Mouse (Mus musculus) left cerebral cortex, adult 8-10 months (tissue): ENCODE measurements around the gene Gm12569. TPM values are rescaled to one million over a fixed set of nuclear protein-coding genes. Genes with fewer than 3 reads are reported as not detected.

Source experiments
- DNase-seq, 2 experiments: peaks; one replicate each; pipeline ENCODE4 v3.0.0; 2022; ENCODE audit warnings: low spot score in 2 of 2
- total RNA-seq, 4 experiments: library from RNA; stranded (reverse); gene quantifications; 2 replicates each; pipeline ENCODE4 v1.2.4; 2022

Gene Gm12569
- total RNA-seq, result not detected

DNA sequence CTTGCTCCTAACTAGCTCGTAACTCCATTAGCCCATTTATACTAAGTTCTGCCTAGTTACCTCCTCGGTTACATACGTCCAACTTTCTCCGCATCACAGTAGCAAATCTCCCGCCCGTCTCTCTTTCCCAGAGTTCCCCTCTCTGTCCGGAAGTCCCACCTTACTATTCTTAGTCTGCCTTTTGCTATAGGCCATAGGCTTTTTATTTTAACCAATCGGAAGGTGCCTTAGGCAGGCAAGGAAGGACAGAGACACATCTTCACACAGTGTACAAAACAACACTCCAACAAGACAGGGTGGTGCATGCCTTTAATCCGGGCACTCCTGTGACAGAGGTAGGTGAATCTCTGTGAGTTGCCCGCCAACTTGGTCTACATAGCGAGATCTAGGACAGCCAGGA lies at the start of gene Gm12569:
TSS of gene Gm12569 (plus strand) at position 166 of the 400 bp plus-strand sequence.
- DNase-seq, result no peak

- no peak for DNase-seq
Measured at GRCm38 (mm10) chr11:51202726-51203125, 17.5 kb upstream of the Gm12569 start.

GRCm38 (mm10) chr11:51207758-51208157 lies 12.5 kb upstream of the Gm12569 start:
- no peak for DNase-seq

DNA sequence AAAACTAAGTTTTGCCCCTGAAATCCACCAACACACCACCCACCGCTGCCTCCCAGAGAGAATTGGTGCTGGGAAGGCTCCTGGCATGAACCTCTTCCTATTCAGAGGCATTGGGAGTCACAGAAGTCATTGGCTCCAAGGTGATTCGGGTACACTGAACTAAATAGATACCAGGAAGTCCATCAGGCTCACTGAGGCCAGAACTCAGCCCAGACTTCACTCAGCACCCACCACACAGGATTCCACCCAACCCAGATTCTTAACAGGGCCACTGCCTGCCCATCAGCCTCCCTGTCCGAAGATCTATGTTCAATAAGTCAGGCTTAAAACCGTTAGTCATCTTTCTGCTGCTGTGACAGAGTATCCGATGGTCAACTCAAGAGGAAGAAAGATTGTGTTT lies 8.8 kb upstream of the Gm12569 start:
- no peak for DNase-seq

DNA sequence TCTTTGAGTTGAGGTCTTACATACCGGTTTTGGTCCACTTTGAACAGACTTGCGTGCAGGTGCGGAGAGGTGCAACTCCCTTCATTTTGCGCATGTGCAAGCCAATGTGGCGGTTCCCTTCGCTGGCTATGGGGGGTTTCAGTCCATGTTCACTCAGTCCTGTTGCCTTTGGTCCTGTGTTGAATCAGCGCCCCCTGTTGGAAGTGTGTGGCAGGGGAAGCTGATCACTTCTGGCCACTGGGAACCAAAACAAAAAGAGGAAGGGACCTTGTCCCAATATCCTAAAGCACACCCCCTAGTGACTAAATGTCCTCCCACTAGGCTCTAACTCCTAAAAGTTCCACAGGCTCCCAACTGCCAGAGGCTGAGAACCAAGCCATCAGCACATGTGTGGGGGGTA lies 6.3 kb upstream of the Gm12569 start:
- no peak for DNase-seq

DNA sequence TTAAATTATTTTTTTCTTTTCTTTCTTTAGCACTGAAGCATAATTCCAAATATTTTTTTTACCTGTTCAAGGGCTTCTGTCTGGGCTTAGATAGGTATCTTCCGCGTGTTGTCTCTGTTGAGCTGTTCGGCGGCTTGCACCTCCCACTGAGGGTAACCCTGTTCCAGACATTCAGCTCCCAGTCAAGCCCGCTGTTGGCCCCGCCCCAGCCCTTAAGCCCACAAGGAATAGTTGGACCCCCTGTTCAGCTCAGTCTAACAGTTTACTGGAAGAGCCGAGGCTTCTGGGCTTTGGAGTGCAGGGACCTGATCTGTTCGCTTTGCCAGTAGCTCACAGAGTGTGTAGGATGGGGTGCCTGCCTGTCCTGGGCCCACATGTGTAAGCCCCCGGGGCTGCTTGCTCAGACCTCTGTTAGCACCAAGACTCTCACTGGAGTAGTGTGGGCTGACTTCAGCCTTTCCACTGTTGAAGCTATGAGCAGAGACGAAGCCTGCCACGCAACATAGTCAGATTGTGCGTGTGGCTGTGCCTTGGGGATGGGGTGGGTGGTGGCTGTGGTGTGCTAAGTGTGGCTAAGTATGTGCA lies 785 bp upstream of the Gm12569 start:
- no peak for DNase-seq

GRCm38 (mm10) chr11:51227104-51227503 lies 6.8 kb downstream of the Gm12569 start:
- peak; percentile 11 to 73 for DNase-seq

- DNase-seq, result no peak
Measured at GRCm38 (mm10) chr11:51234626-51235025, 14.4 kb downstream of the Gm12569 start.

DNA sequence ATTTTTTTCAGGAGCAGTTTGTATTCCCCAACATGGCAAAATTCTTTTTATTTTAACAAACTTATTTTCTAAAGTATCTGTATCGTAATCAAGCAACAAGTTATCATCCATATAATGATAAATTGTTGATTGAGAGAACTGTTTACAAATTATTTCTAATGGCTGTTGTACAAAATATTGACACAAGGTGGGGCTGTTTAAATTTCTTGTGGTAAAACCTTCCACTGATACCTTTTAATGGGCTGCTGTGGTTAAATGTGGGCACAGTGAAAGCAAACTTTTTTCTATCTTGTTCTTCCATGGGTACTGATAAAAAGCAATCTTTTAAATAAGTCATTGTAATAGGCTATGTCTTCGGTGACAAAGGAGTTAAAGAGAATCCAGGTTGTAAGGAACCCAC lies 22.6 kb downstream of the Gm12569 start:
- no peak for DNase-seq

GRCm38 (mm10) chr11:51257006-51257405 lies 36.7 kb downstream of the Gm12569 start:
- no peak for DNase-seq

DNA sequence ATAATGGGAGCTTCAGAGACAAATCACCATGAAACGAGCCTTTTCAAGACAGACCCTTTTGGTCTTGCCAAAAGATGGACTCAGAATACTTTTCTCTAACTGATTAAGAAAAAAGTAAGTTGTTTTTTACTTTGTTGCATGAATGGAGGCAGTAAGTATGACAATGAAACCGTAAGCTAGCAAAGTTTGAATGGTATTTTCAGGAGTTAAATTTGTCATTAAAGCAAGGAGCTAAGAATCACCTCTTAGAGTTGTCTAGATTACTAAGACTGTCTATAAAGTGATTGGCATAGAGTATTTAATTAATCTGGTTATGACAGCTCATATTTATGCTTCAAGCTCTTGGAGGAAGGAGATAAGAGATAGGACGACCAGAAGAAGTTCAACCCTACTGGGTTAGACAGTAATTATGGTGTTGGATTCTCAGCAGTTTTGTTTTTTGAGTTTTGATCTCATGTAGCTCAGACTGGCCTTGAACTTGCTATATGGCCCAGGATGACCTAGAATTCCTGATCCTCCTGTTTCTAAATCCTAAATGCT lies 41.5 kb downstream of the Gm12569 start, which contains the start of gene Clk4:
TSS of gene Clk4 (plus strand) at position 51 of the 540 bp plus-strand sequence.
- no peak for DNase-seq

GRCm38 (mm10) chr11:51262342-51263285 lies 42.3 kb downstream of the Gm12569 start, which contains the start of gene BC049762:
TSS of gene BC049762 (minus strand) at chr11:51263046.
- peak; percentile 98 for DNase-seq

DNA sequence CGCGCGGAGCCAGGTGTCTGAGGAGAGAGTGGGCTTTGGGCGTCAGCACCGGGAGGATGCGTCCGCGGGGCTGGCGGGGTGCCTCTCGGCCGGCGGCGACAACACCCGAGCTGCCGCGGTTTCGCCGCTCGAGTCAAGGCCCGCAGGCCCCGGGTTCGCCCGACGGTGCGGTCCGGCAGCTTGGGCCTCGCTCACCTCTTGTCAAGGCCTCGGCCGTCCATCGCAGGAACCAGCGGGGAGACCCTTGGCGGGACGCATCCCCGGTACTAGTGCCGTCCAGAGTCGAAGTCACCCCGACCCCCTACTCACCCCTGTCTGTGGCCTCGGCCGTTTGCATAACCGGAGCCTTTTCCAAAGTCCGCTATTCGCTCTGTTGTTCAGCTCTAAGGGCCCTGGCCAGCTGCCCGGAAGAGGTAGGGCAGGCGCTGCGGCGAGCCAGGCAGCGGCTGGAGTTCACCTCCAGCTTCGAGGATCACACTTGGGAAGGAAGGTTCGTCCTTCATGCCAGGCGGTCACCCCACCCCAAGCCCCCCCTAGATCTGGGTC lies 43.1 kb downstream of the Gm12569 start:
- peak; percentile 32 to 35 for DNase-seq

- no peak for DNase-seq
Measured at GRCm38 (mm10) chr11:51264352-51264751, 44.1 kb downstream of the Gm12569 start.

GRCm38 (mm10) chr11:51265326-51265725 lies 45.1 kb downstream of the Gm12569 start:
- DNase-seq, result no peak

GRCm38 (mm10) chr11:51274418-51274817 lies 54.1 kb downstream of the Gm12569 start:
- DNase-seq, result no peak

Other genes starting within 250 kb of the Gm12569 start
- gene Olfr1377, start 238.5 kb upstream of the Gm12569 start, total RNA-seq, result not detected
- not detected for gene Olfr51, start 216.9 kb upstream of the Gm12569 start, total RNA-seq
- not detected for gene Olfr54, start 206.2 kb upstream of the Gm12569 start, total RNA-seq
- gene Olfr1375, start 172.4 kb upstream of the Gm12569 start, total RNA-seq, result not detected
- gene Zfp354a, start 161.2 kb upstream of the Gm12569 start, total RNA-seq, result 1 to 10 TPM; 9.1 to 9.7 (median 9.2) TPM
- gene Clk4, start 41.3 kb downstream of the Gm12569 start, total RNA-seq, result 100 to 1,000 TPM in 2 of 4 experiments, 10 to 100 TPM in 2; 92.1 to 119 (median 102) TPM
- gene BC049762, start 42.6 kb downstream of the Gm12569 start, total RNA-seq, result not detected
- 10 to 100 TPM in 1 of 4 experiments, 1 to 10 TPM in 3; 8.0 to 11.0 (median 9.0) TPM for gene Col23a1, start 69.4 kb downstream of the Gm12569 start, total RNA-seq